Mouse (Mus musculus) ovary, postnatal 14 days (tissue): ENCODE data around the gene Cldn34a.
"Not testable (repeated sequence)": the region's sequence is repeated elsewhere in the genome, so short reads cannot be mapped to it uniquely, and the experiment has no call there.

Experiments used
- DNase-seq: peaks from one replicate; pipeline ENCODE4 v3.0.0; 2022; ENCODE audit warnings: low spot score

Gene Cldn34a

GRCm38 (mm10) chrX:152563034-152563433, at the start of gene Cldn34a:
Cldn34a (plus strand) TSS chrX:152563334.
- no peak for DNase-seq

GRCm38 (mm10) chrX:152518611-152519010, 44.5 kb upstream of the Cldn34a start:
- not testable (repeated sequence) for DNase-seq

GRCm38 (mm10) chrX:152545736-152546135, 17.4 kb upstream of the Cldn34a start:
- no peak for DNase-seq

- no peak for DNase-seq
Observed at GRCm38 (mm10) chrX:152548180-152548579, 15.0 kb upstream of the Cldn34a start.

- DNase-seq = no peak
Observed at GRCm38 (mm10) chrX:152557446-152557845, 5.7 kb upstream of the Cldn34a start.
